Mouse (Mus musculus) CH12.LX (cell line): ENCODE data around the gene Cish. TPM values are rescaled to one million over a fixed set of nuclear protein-coding genes. Genes with fewer than 3 reads are reported as not detected.

ENCODE experiments used
- DNase-seq: peaks from one replicate; pipeline ENCODE4 v3.0.0-alpha.2; 2013; ENCODE audit errors: extremely low read depth
- H3K27ac ChIP-seq: 2 replicates; pipeline ENCODE4 v1.5.1; 2012; ENCODE audit warnings: low read depth, mild to moderate bottlenecking, control low read depth, moderate library complexity; ENCODE audit not compliant: insufficient read depth
- H3K27me3 ChIP-seq: replicated peaks from 2 replicates; pipeline ENCODE3; 2012; ENCODE audit warnings: inconsistent platforms
- H3K36me3 ChIP-seq, 2 experiments: replicated peaks in 1 of 2; 2 replicates each; pipeline versions ENCODE3 to v1.6.1; 2012; ENCODE audit warnings: inconsistent platforms in 1 of 2, low read length in 1 of 2, mild to moderate bottlenecking in 1 of 2, mixed read lengths in 1 of 2, moderate library complexity in 1 of 2; ENCODE audit not compliant: control insufficient read depth in 1 of 2, insufficient read depth in 1 of 2
- H3K4me1 ChIP-seq, 2 experiments: 2 replicates each; pipeline ENCODE4 v1.6.1; 2012; ENCODE audit warnings: inconsistent platforms in 1 of 2, moderate library complexity in 1 of 2; ENCODE audit not compliant: insufficient read depth in 2 of 2, control insufficient read depth in 1 of 2
- H3K4me2 ChIP-seq: 2 replicates; pipeline ENCODE4 v1.6.1; 2012; ENCODE audit warnings: low read depth, mild to moderate bottlenecking, control low read depth; ENCODE audit not compliant: poor library complexity, insufficient read depth, severe bottlenecking
- H3K4me3 ChIP-seq, 3 experiments: fragments of 150-350 bp in 1 of 3; sonication (generic) in 1 of 3; replicated peaks in 1 of 3; 2 replicates each; pipeline versions ENCODE3 to v1.5.1; 2011 to 2012; ENCODE audit warnings: low read depth in 2 of 3, low read length in 2 of 3, mild to moderate bottlenecking in 2 of 3, moderate library complexity in 2 of 3, control low read depth in 1 of 3, improper control_type of control experiment in 1 of 3, inconsistent platforms in 1 of 3, mixed read lengths in 1 of 3; ENCODE audit not compliant: poor library complexity in 1 of 3
- H3K79me2 ChIP-seq: replicated peaks from 2 replicates; pipeline ENCODE4 v1.6.1; 2012; ENCODE audit warnings: mild to moderate bottlenecking, moderate library complexity; ENCODE audit not compliant: control insufficient read depth, poor library complexity, insufficient read depth, severe bottlenecking; ENCODE audit errors: extremely low read depth
- H3K9ac ChIP-seq: 2 replicates; pipeline ENCODE4 v1.6.1; 2012; ENCODE audit warnings: low read depth, mild to moderate bottlenecking, control low read depth, moderate library complexity; ENCODE audit not compliant: insufficient read depth
- H3K9me3 ChIP-seq: replicated peaks from 2 replicates; pipeline ENCODE3; 2012; ENCODE audit warnings: low read length, inconsistent platforms, mixed read lengths
- CHD1 ChIP-seq: IDR thresholded peaks from 2 replicates; pipeline ENCODE4 v1.6.1; 2012; ENCODE audit warnings: low read depth, low read length, improper control_type of control experiment, inconsistent platforms
- CTCF ChIP-seq, 2 experiments: IDR thresholded peaks in 1 of 2; conservative IDR thresholded peaks in 1 of 2; 2 replicates each; pipeline ENCODE4 v1.5.1; 2011 to 2012; ENCODE audit warnings: low read depth in 2 of 2, low read length in 2 of 2, improper control_type of control experiment in 1 of 2, inconsistent platforms in 1 of 2, mild to moderate bottlenecking in 1 of 2, moderate library complexity in 1 of 2
- ELF1 ChIP-seq: IDR thresholded peaks from 2 replicates; pipeline ENCODE4 v1.6.1; 2014; ENCODE audit warnings: low read depth, mild to moderate bottlenecking, inconsistent platforms, low read length, improper control_type of control experiment
- ETS1 ChIP-seq: conservative IDR thresholded peaks from 2 replicates; pipeline ENCODE4 v1.6.1; 2012; ENCODE audit warnings: low read depth, mild to moderate bottlenecking, inconsistent platforms, low read length, improper control_type of control experiment, moderate library complexity
- GABPA ChIP-seq: IDR thresholded peaks from 2 replicates; pipeline ENCODE4 v1.6.1; 2012; ENCODE audit warnings: low read depth, low read length, improper control_type of control experiment, inconsistent platforms; ENCODE audit not compliant: insufficient replicate concordance
- HCFC1 ChIP-seq: IDR thresholded peaks from 2 replicates; pipeline ENCODE4 v1.6.1; 2012; ENCODE audit warnings: low read depth, mild to moderate bottlenecking, inconsistent platforms, low read length, improper control_type of control experiment
- KAT2A ChIP-seq: IDR thresholded peaks from 2 replicates; pipeline ENCODE4 v1.6.1; 2012; ENCODE audit warnings: low read length, improper control_type of control experiment, inconsistent platforms; ENCODE audit not compliant: insufficient replicate concordance
- MAFK ChIP-seq: IDR thresholded peaks from 2 replicates; pipeline ENCODE4 v1.6.1; 2011; ENCODE audit warnings: low read length, improper control_type of control experiment; ENCODE audit not compliant: insufficient replicate concordance
- MAZ ChIP-seq: IDR thresholded peaks from 2 replicates; pipeline ENCODE4 v1.6.1; 2012; ENCODE audit warnings: low read depth, mild to moderate bottlenecking, inconsistent platforms, low read length, improper control_type of control experiment, moderate library complexity
- MYC ChIP-seq: IDR thresholded peaks from 2 replicates; pipeline ENCODE4 v1.6.1; 2011; ENCODE audit warnings: low read depth, mild to moderate bottlenecking, improper control_type of control experiment, low read length
- NELFE ChIP-seq: IDR thresholded peaks from 2 replicates; pipeline ENCODE4 v1.6.1; 2011; ENCODE audit warnings: low read depth, low read length, improper control_type of control experiment
- NRF1 ChIP-seq: IDR thresholded peaks from 2 replicates; pipeline ENCODE4 v1.6.1; 2014; ENCODE audit warnings: low read depth, mild to moderate bottlenecking, inconsistent platforms, low read length, improper control_type of control experiment, moderate library complexity
- POLR2A ChIP-seq: IDR thresholded peaks from 2 replicates; pipeline ENCODE4 v1.6.1; 2011; ENCODE audit warnings: low read depth, mild to moderate bottlenecking, improper control_type of control experiment, low read length
- POLR2AphosphoS2 ChIP-seq: IDR thresholded peaks from 2 replicates; pipeline ENCODE4 v1.6.1; 2011; ENCODE audit warnings: low read depth, low read length, improper control_type of control experiment
- RAD21 ChIP-seq: IDR thresholded peaks from 2 replicates; pipeline ENCODE4 v1.6.1; 2011; ENCODE audit warnings: low read depth, mild to moderate bottlenecking, low read length, improper control_type of control experiment, moderate library complexity
- SMC3 ChIP-seq: IDR thresholded peaks from 2 replicates; pipeline ENCODE4 v1.6.1; 2011; ENCODE audit warnings: low read depth, low read length, improper control_type of control experiment
- TBP ChIP-seq: conservative IDR thresholded peaks from 2 replicates; pipeline ENCODE4 v1.6.1; 2011; ENCODE audit warnings: low read depth, low read length, improper control_type of control experiment
- UBTF ChIP-seq: IDR thresholded peaks from 2 replicates; pipeline ENCODE4 v1.6.1; 2012; ENCODE audit warnings: low read depth, mild to moderate bottlenecking, inconsistent platforms, low read length, improper control_type of control experiment, moderate library complexity
- USF2 ChIP-seq: conservative IDR thresholded peaks from 2 replicates; pipeline ENCODE4 v1.6.1; 2011; ENCODE audit warnings: low read depth, low read length, improper control_type of control experiment
- dilution Hi-C: fragments of 300-500 bp; cut with MboI; formaldehyde crosslinking; loops from 2 replicates; pipeline ENCODE4 v1.14.3; 2020; ENCODE audit warnings: low sequenced_read_pairs; ENCODE audit not compliant: extremely low pct_unique_long_range_greater_than_20kb, extremely low pct_ligation_motif_present
- in situ Hi-C: fragments of 300-500 bp; cut with MboI; formaldehyde crosslinking; loops from 3 replicates; pipeline ENCODE4 v1.14.3; 2019; ENCODE audit warnings: low sequenced_read_pairs, low pct_ligation_motif_present, low pct_unique_long_range_greater_than_20kb, mixed read lengths
- polyA plus RNA-seq: library from polyadenylated mRNA; unstranded; fragments of >175 nt; gene quantifications from 2 replicates; pipeline ENCODE4 v1.2.1, GENCODE M21; 2012; ENCODE audit warnings: low read depth; ENCODE audit not compliant: insufficient read length
- total RNA-seq, 2 experiments: library from RNA; depleted of rRNA; stranded (reverse); fragments of 300-350 nt in 1 of 2; fragments of >200 nt in 1 of 2; gene quantifications; 2 replicates each; pipeline ENCODE4 v1.2.3; 2012 to 2014

Cish gene
- total and polyA plus RNA-seq, 3 experiments = 0.43 to 4.6 (median 3.5) TPM

GRCm38 (mm10) chr9:107322461-107323050 lies 26.7 kb downstream of the Cish start:
- peaks cover 5 to 15% of the 10 kb centered on the region in 2 experiments for H3K36me3 ChIP-seq
- no peak overlapping the region for H3K4me3 ChIP-seq
- in situ Hi-C loops = no loop called here
- H3K4me1 ChIP-seq = peaks cover 4 to 45% of the 10 kb centered on the region in 2 experiments; a peak in 3 of 4 replicates
- dilution Hi-C loops = no loop called here
- no peaks in the 10 kb centered on the region for H3K79me2 ChIP-seq
- no peaks in the 10 kb centered on the region for H3K9me3 ChIP-seq
- no peak for DNase-seq
- no peaks in the 10 kb centered on the region for H3K27me3 ChIP-seq
- no peak overlapping the region for H3K9ac ChIP-seq
- no peak overlapping the region for H3K4me2 ChIP-seq
- TF ChIP-seq CHD1 (no peak), GABPA (no peak), USF2 (no peak), NELFE (no peak), ELF1 (no peak), KAT2A (no peak), ETS1 (no peak)
- no peak overlapping the region for H3K27ac ChIP-seq

- Histone ChIP-seq H3K79me2 (no peaks in the 10 kb centered on the region), H3K4me2 (no peak overlapping the region), H3K9ac (no peak overlapping the region), H3K4me3 (no peak overlapping the region), H3K9me3 (no peaks in the 10 kb centered on the region), H3K4me1 (peaks cover 0 to 35% of the 10 kb centered on the region in 2 experiments; a peak in 2 of 4 replicates), H3K36me3 (peaks cover 14 to 26% of the 10 kb centered on the region in 2 experiments), H3K27me3 (no peaks in the 10 kb centered on the region), H3K27ac (no peak overlapping the region)
- in situ Hi-C loops (no loop called here), dilution Hi-C loops (no loop called here)
- TF ChIP-seq HCFC1 (no peak), MAZ (no peak), TBP (no peak), MYC (no peak), MAFK (no peak), UBTF (no peak), POLR2A (no peak), RAD21 (no peak), NRF1 (no peak), POLR2AphosphoS2 (no peak), USF2 (no peak), SMC3 (no peak), CTCF (conservative IDR thresholded peaks at IDR 0.05 in 1 of 2, IDR thresholded peaks at IDR 0.05 in 1 of 2; ENCODE audit: low read depth in 2 of 2, low read length in 2 of 2) (no peak)
- no peak for DNase-seq
These were observed 27.7 kb downstream of the Cish start for GRCm38 (mm10) chr9:107323558-107323957.
